Mouse (Mus musculus) heart, embryonic 11.5 days (tissue): ENCODE data around the gene Sync. TPM values are rescaled to one million over a fixed set of nuclear protein-coding genes. Genes with fewer than 3 reads are reported as not detected.

Experiments
- ATAC-seq: fragments of 200-750 bp; cut with Nextera tagmentation; replicated peaks from 2 replicates; pipeline ENCODE4 v1.8.0; 2017; ENCODE audit warnings: moderate library complexity; ENCODE audit not compliant: insufficient number of reproducible peaks, low FRiP score, low TSS enrichment
- H3K27ac ChIP-seq: fragments of 300-500 bp; sonication (generic); 2 replicates; pipeline ENCODE4 v1.5.1; 2014; ENCODE audit warnings: mild to moderate bottlenecking, low read depth, low read length
- H3K27me3 ChIP-seq: fragments of 300-500 bp; sonication (generic); 2 replicates; pipeline ENCODE4 v1.6.1; 2014; ENCODE audit warnings: mild to moderate bottlenecking, low read length, mixed read lengths; ENCODE audit not compliant: control insufficient read depth, insufficient read depth
- H3K36me3 ChIP-seq: fragments of 300-500 bp; sonication (generic); 2 replicates; pipeline ENCODE4 v1.6.1; 2014; ENCODE audit warnings: mild to moderate bottlenecking, low read length, moderate library complexity, mixed read lengths; ENCODE audit not compliant: control insufficient read depth, insufficient read depth
- H3K4me1 ChIP-seq: fragments of 300-500 bp; sonication (generic); 2 replicates; pipeline ENCODE4 v1.6.1; 2014; ENCODE audit warnings: low read length; ENCODE audit not compliant: control insufficient read depth, insufficient read depth
- H3K4me2 ChIP-seq: fragments of 300-500 bp; sonication (generic); 2 replicates; pipeline ENCODE4 v1.6.1; 2014; ENCODE audit warnings: mild to moderate bottlenecking, moderate library complexity
- H3K4me3 ChIP-seq: fragments of 300-500 bp; sonication (generic); 2 replicates; pipeline ENCODE4 v1.5.1; 2014; ENCODE audit warnings: low read depth, low read length
- H3K9ac ChIP-seq: fragments of 300-500 bp; sonication (generic); 2 replicates; pipeline ENCODE4 v1.6.1; 2014; ENCODE audit warnings: mild to moderate bottlenecking, low read depth, low read length, moderate library complexity
- H3K9me3 ChIP-seq: fragments of 300-500 bp; sonication (generic); replicated peaks from 2 replicates; pipeline ENCODE4 v1.6.1; 2016; ENCODE audit warnings: low read length; ENCODE audit not compliant: control insufficient read depth
- WGBS: fragments of 180-500 bp; shearing (Covaris S2); extraction: QIAGEN DNeasy Blood & Tissue Kit; methylation state at CpG from one replicate; pipeline ENCODE4 v1.1.7; 2014; ENCODE audit not compliant: insufficient replicate concordance; 5-methylcytosine and 5-hydroxymethylcytosine counted together
- microRNA-seq: library from miRNA; unstranded; fragments of <30 nt; microRNA quantifications from one replicate; pipeline ENCODE4, GENCODE M21; 2016; ENCODE audit warnings: borderline number of aligned reads
- polyA plus RNA-seq: library from polyadenylated mRNA; unstranded; fragments of >200 nt; fragmentation: Nextera tagmentation; extraction: Ambion mirVana; gene quantifications from 2 replicates; pipeline ENCODE4 v1.2.1, GENCODE M21; 2014

Sync gene
- polyA plus RNA-seq, 1 experiment from 2014 or later: 1.2 TPM

- H3K9ac ChIP-seq: no peak overlapping the region
- H3K4me2 ChIP-seq: no peak overlapping the region
- H3K4me1 ChIP-seq: no peaks in the 10 kb centered on the region
- 77% methylated on average over 15 of the region's 15 CpGs for WGBS
- no peak overlapping the region for H3K4me3 ChIP-seq
- no peak for ATAC-seq
- peaks cover 15% of the 10 kb centered on the region for H3K36me3 ChIP-seq
- no peaks in the 10 kb centered on the region for H3K27me3 ChIP-seq
- no peak overlapping the region; the same call in 1 of the 2 replicates for H3K27ac ChIP-seq
- H3K9me3 ChIP-seq: no peaks in the 10 kb centered on the region
Observed at GRCm38 (mm10) chr4:129346481-129347154, 59.2 kb downstream of the Sync start.

- Histone ChIP-seq H3K27me3 (no peaks in the 10 kb centered on the region), H3K36me3 (peaks cover 3% of the 10 kb centered on the region), H3K4me2 (no peak overlapping the region), H3K4me3 (no peak overlapping the region), H3K27ac (no peak overlapping the region), H3K4me1 (no peaks in the 10 kb centered on the region), H3K9ac (no peak overlapping the region), H3K9me3 (no peaks in the 10 kb centered on the region)
- 0 out of 2 replicates have a peak, but pooled peaks have one; percentile 52 for ATAC-seq
- WGBS: 3% methylated on average over 1 of the region's 1 CpGs
Observed at GRCm38 (mm10) chr4:129350644-129351043, 63.2 kb downstream of the Sync start.

- H3K27ac ChIP-seq: no peak overlapping the region
- H3K4me3 ChIP-seq: no peak overlapping the region
- H3K4me2 ChIP-seq: no peak overlapping the region
- no peaks in the 10 kb centered on the region for H3K9me3 ChIP-seq
- H3K9ac ChIP-seq: no peak overlapping the region
- WGBS: 68% methylated on average over 6 of the region's 6 CpGs
- peaks cover 3% of the 10 kb centered on the region for H3K36me3 ChIP-seq
- no peak for ATAC-seq
- H3K27me3 ChIP-seq: no peaks in the 10 kb centered on the region
- H3K4me1 ChIP-seq: no peaks in the 10 kb centered on the region
Observed at GRCm38 (mm10) chr4:129351111-129351510, 63.7 kb downstream of the Sync start.

- Histone ChIP-seq H3K27me3 (no peaks in the 10 kb centered on the region), H3K27ac (no peak overlapping the region), H3K4me1 (no peaks in the 10 kb centered on the region), H3K9ac (no peak overlapping the region), H3K36me3 (0 out of 2 replicates have a peak, but pooled peaks cover 3% of the 10 kb centered on the region), H3K9me3 (no peaks in the 10 kb centered on the region), H3K4me3 (no peak overlapping the region), H3K4me2 (no peak overlapping the region)
- no peak for ATAC-seq
- WGBS: 86% methylated on average over 12 of the region's 12 CpGs
Observed at GRCm38 (mm10) chr4:129353176-129353575, 65.8 kb downstream of the Sync start.

- Histone ChIP-seq H3K9ac (no peak overlapping the region), H3K27me3 (no peaks in the 10 kb centered on the region), H3K9me3 (no peaks in the 10 kb centered on the region), H3K4me3 (no peak overlapping the region), H3K4me2 (no peak overlapping the region), H3K36me3 (0 out of 2 replicates have a peak, but pooled peaks cover 5% of the 10 kb centered on the region), H3K27ac (no peak overlapping the region), H3K4me1 (no peaks in the 10 kb centered on the region)
- 82% methylated on average over 15 of the region's 15 CpGs for WGBS
- no peak for ATAC-seq
Observed at GRCm38 (mm10) chr4:129354236-129354635, 66.8 kb downstream of the Sync start.

- no peak overlapping the region for H3K27ac ChIP-seq
- no peaks in the 10 kb centered on the region for H3K4me1 ChIP-seq
- ATAC-seq: no peak
- H3K27me3 ChIP-seq: no peaks in the 10 kb centered on the region
- no peak overlapping the region for H3K4me2 ChIP-seq
- H3K9me3 ChIP-seq: no peaks in the 10 kb centered on the region
- no peak overlapping the region for H3K4me3 ChIP-seq
- peaks cover 7% of the 10 kb centered on the region; the same call in 1 of the 2 replicates for H3K36me3 ChIP-seq
- H3K9ac ChIP-seq: no peak overlapping the region
- 78% methylated on average over 15 of the region's 15 CpGs for WGBS
Observed at GRCm38 (mm10) chr4:129357613-129358163, 70.3 kb downstream of the Sync start.

Small RNA genes lying within 50 kb of the gene (microRNA-seq; reads per million reads assigned to microRNA genes)
- not detected for gene Gm22994

Other genes starting within 250 kb of the Sync start
- 5.8 and 7.1 TPM in 2 replicates for gene Rnf19b, start 229.3 kb upstream of the Sync start, polyA plus RNA-seq
- gene Tmem54, start 182.1 kb upstream of the Sync start, polyA plus RNA-seq: 0.30 and 0.66 TPM in 2 replicates
- 1.7 and 2.3 TPM in 2 replicates for gene Hpca, start 165.6 kb upstream of the Sync start, polyA plus RNA-seq
- gene Fndc5, start 150.6 kb upstream of the Sync start, polyA plus RNA-seq: 5.3 and 5.4 TPM in 2 replicates
- gene S100pbp, start 97.9 kb upstream of the Sync start, polyA plus RNA-seq: 18.6 and 18.7 TPM in 2 replicates
- 54.9 and 55.4 TPM in 2 replicates for gene Yars, start 97.9 kb upstream of the Sync start, polyA plus RNA-seq
- 0.76 and 1.5 TPM in 2 replicates for gene C77080, start 26.2 kb upstream of the Sync start, polyA plus RNA-seq
- gene Rbbp4, start 47.8 kb downstream of the Sync start, polyA plus RNA-seq: 319 and 337 TPM in 2 replicates
- 54.4 and 56.5 TPM in 2 replicates for gene Zbtb8os, start 48.1 kb downstream of the Sync start, polyA plus RNA-seq
- 7.7 and 7.9 TPM in 2 replicates for gene Zbtb8a, start 90.5 kb downstream of the Sync start, polyA plus RNA-seq
- gene Zbtb8b, start 153.2 kb downstream of the Sync start, polyA plus RNA-seq: 5.5 and 5.8 TPM in 2 replicates
- 24.1 and 24.6 TPM in 2 replicates for gene Bsdc1, start 174.0 kb downstream of the Sync start, polyA plus RNA-seq
- gene Tssk3, start 203.4 kb downstream of the Sync start, polyA plus RNA-seq: not detected in 2 replicates
- not detected in 2 replicates for gene Fam229a, start 203.6 kb downstream of the Sync start, polyA plus RNA-seq
- 506 and 517 TPM in 2 replicates for gene Marcksl1, start 226.0 kb downstream of the Sync start, polyA plus RNA-seq